In the genomic region with DNA sequence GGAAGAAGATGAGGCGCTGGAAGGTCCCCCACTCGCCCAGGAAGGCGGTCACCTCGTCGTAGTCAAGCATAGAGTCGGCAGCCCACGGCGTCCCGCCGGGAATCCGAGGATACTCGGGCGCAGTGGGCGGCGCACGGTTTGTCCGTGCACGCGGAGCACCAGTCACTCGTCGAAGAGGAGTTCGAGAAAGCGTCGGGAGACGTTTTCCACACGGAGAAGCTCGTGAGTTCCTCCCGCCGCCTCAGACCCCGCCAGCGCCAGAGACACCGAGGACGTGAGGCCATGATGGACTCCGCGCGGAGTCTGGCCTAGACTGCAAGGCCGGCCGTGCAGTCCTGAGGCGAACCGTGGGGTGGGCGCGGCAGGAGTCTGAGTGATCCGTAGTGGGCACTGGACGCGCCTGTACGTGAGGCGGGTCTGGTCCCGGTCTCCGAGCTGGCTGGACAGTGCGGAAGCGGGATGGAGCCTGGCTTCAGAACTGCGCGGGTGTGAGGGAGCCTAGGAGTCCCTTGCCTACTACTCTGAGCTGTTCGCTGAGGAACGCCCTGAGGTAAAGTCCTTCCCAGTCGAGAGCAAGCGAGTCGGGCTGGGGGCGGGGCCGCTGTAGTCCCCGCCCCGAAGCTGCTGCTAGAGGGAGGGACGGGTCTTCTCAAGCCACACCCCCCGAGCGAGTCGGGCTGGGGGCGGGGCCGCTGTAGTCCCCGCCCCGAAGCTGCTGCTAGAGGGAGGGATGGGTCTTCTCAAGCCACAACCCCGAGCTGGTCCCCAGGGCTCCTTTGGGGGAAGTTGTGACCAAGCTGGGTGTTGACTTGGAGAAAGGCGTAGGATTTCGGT, we compare ENCODE assay signal across 7 mouse cellular contexts. TPM values are rescaled to one million over a fixed set of nuclear protein-coding genes. Genes with fewer than 3 reads are reported as not detected.
A peak's percentile ranks its signal among the peaks of the same experiment; 100 is the strongest.
DNase-seq lines count a peak whose midpoint lies in the region; ATAC-seq and TF ChIP-seq lines count a peak whose summit lies in the region.

A gene (minus strand): TSS at position 545 of the 834 bp plus-strand sequence.

- DNase-seq in adrenal gland, postnatal 25 days, result peak; percentile 75
- peak; percentile 90 for DNase-seq in embryonic facial prominence, embryonic 10.5 days (ENCODE audit: low spot score)
- peak; percentile 77 for DNase-seq in midbrain, embryonic 14.5 days
- peak; percentile 68 for DNase-seq in spleen, adult 12 weeks (ENCODE audit: low spot score)

- H3K4me1 ChIP-seq in embryonic facial prominence, embryonic 10.5 days, result peaks cover 15% of the 10 kb centered on the region
- no peaks in the 10 kb centered on the region for H3K4me1 ChIP-seq in intestine, postnatal 0 days (replicated peaks; ENCODE audit: control insufficient read depth, insufficient read depth, low read length)
- H3K4me1 ChIP-seq in limb, embryonic 12.5 days (replicated peaks), result peaks cover 4% of the 10 kb centered on the region; the same call in 1 of the 2 replicates
- H3K4me1 ChIP-seq in midbrain, embryonic 14.5 days (ENCODE audit: control insufficient read depth, insufficient read depth, low read length), result peaks cover 7% of the 10 kb centered on the region; the same call in 1 of the 2 replicates

- TF ChIP-seq CTCF in intestine, postnatal 0 days (IDR thresholded peaks at IDR 0.05; ENCODE audit: low read depth), result no peak

- peak; percentile 97 for ATAC-seq in granulocyte monocyte progenitor cell, adult 5-6 weeks (replicated peaks; ENCODE audit: poor library complexity, severe bottlenecking)
- ATAC-seq in intestine, postnatal 0 days, result peak; percentile 95
- ATAC-seq in limb, embryonic 12.5 days (ENCODE audit: insufficient number of reproducible peaks, insufficient read depth, low FRiP score, low TSS enrichment, low read depth), result peak; percentile 88
- ATAC-seq in midbrain, embryonic 14.5 days (ENCODE audit: low FRiP score, low TSS enrichment), result peak; percentile 75

- H3K27me3 ChIP-seq in embryonic facial prominence, embryonic 10.5 days (replicated peaks; ENCODE audit: low read depth, poor library complexity, severe bottlenecking), result peaks cover 18% of the 10 kb centered on the region
- H3K27me3 ChIP-seq in intestine, postnatal 0 days (replicated peaks; ENCODE audit: control insufficient read depth, insufficient read depth, low read length), result no peaks in the 10 kb centered on the region
- peaks cover 13% of the 10 kb centered on the region for H3K27me3 ChIP-seq in limb, embryonic 12.5 days
- H3K27me3 ChIP-seq in midbrain, embryonic 14.5 days (ENCODE audit: control insufficient read depth, insufficient read depth, low read length), result peaks cover 11% of the 10 kb centered on the region; the same call in 1 of the 2 replicates

- no peaks in the 10 kb centered on the region for H3K36me3 ChIP-seq in embryonic facial prominence, embryonic 10.5 days (replicated peaks)
- H3K36me3 ChIP-seq in intestine, postnatal 0 days (ENCODE audit: control insufficient read depth, insufficient read depth), result no peaks in the 10 kb centered on the region
- no peaks in the 10 kb centered on the region for H3K36me3 ChIP-seq in limb, embryonic 12.5 days
- H3K36me3 ChIP-seq in midbrain, embryonic 14.5 days (ENCODE audit: control insufficient read depth, insufficient read depth, low read length), result no peaks in the 10 kb centered on the region

- peak within 1 kb of the TSS; percentile 95 for H3K4me2 ChIP-seq in intestine, postnatal 0 days (replicated peaks; ENCODE audit: low read depth)
- peak within 1 kb of the TSS; percentile 91 for H3K4me2 ChIP-seq in limb, embryonic 12.5 days
- peak within 1 kb of the TSS; percentile 92 for H3K4me2 ChIP-seq in midbrain, embryonic 14.5 days (ENCODE audit: low read length)

- peak within 1 kb of the TSS; percentile 76 for H3K9ac ChIP-seq in intestine, postnatal 0 days (ENCODE audit: low read depth, low read length)
- H3K9ac ChIP-seq in limb, embryonic 12.5 days (replicated peaks), result peak within 1 kb of the TSS; percentile 67
- peak within 1 kb of the TSS; percentile 48 for H3K9ac ChIP-seq in midbrain, embryonic 14.5 days (replicated peaks; ENCODE audit: low read length)

- peak within 1 kb of the TSS; percentile 78 for H3K27ac ChIP-seq in embryonic facial prominence, embryonic 10.5 days (replicated peaks)
- peak within 1 kb of the TSS; percentile 83 for H3K27ac ChIP-seq in intestine, postnatal 0 days (ENCODE audit: low read depth, low read length)
- H3K27ac ChIP-seq in limb, embryonic 12.5 days, result 0 out of 2 replicates have a peak within 1 kb of the TSS, but pooled peaks have one; percentile 17
- H3K27ac ChIP-seq in midbrain, embryonic 14.5 days (replicated peaks; ENCODE audit: low read depth, low read length), result no peak within 1 kb of the TSS

- 2% methylated on average over 73 of the region's 73 CpGs for WGBS in embryonic facial prominence, embryonic 10.5 days
- 2% methylated on average over 73 of the region's 73 CpGs for WGBS in intestine, postnatal 0 days
- WGBS in limb, embryonic 12.5 days, result 1% methylated on average over 73 of the region's 73 CpGs
- WGBS in midbrain, embryonic 14.5 days, result 2% methylated on average over 73 of the region's 73 CpGs

- H3K9me3 ChIP-seq in embryonic facial prominence, embryonic 10.5 days, result no peaks in the 10 kb centered on the region
- no peaks in the 10 kb centered on the region for H3K9me3 ChIP-seq in intestine, postnatal 0 days (ENCODE audit: control insufficient read depth)
- H3K9me3 ChIP-seq in limb, embryonic 12.5 days, result no peaks in the 10 kb centered on the region
- H3K9me3 ChIP-seq in midbrain, embryonic 14.5 days (ENCODE audit: control insufficient read depth, low read length), result no peaks in the 10 kb centered on the region

- peak within 1 kb of the TSS; percentile 70 for H3K4me3 ChIP-seq in embryonic facial prominence, embryonic 10.5 days
- H3K4me3 ChIP-seq in intestine, postnatal 0 days (ENCODE audit: low read depth, low read length), result peak within 1 kb of the TSS; percentile 72
- H3K4me3 ChIP-seq in limb, embryonic 12.5 days (replicated peaks), result peak within 1 kb of the TSS; percentile 60
- H3K4me3 ChIP-seq in midbrain, embryonic 14.5 days (replicated peaks; ENCODE audit: low read depth, low read length), result peak within 1 kb of the TSS; percentile 54

RNA-seq across cellular contexts. Expression of the gene that starts here (rescaled TPM):
- 5.3 and 5.9 TPM in 2 replicates for total RNA-seq in adrenal gland, postnatal 25 days (2021)
- 2.1 and 2.6 TPM in 2 replicates for polyA plus RNA-seq in embryonic facial prominence, embryonic 10.5 days (2016; fragmentation: Nextera tagmentation; extraction: Ambion mirVana)
- 1.1 and 2.9 TPM in 2 replicates for total RNA-seq in granulocyte monocyte progenitor cell, adult 5-6 weeks (2014; fragmentation: Nextera tagmentation)
- 0.88 and 2.3 TPM in 2 replicates for total RNA-seq in granulocyte monocyte progenitor cell, adult 5-6 weeks (2017)
- polyA plus RNA-seq in intestine, postnatal 0 days (2015; fragmentation: Nextera tagmentation; extraction: Ambion mirVana), result 6.8 and 8.8 TPM in 2 replicates
- polyA plus RNA-seq in limb, embryonic 12.5 days (2016; fragmentation: Nextera tagmentation; extraction: Ambion mirVana), result 3.1 and 3.2 TPM in 2 replicates
- 2.3 and 2.4 TPM in 2 replicates for polyA plus RNA-seq in midbrain, embryonic 14.5 days (2014; fragmentation: Nextera tagmentation; extraction: Ambion mirVana)
